Mouse (Mus musculus): ENCODE measurements at regions not wholly inside any gene's neighbourhood (a gene's known extent, or its start where the extent isn't known, plus 50 kb on each side); places are given as distances from the start of the nearest gene placed in this dataset.

- WGBS = 72% methylated on average over 13 of the region's 13 CpGs
- H3K4me1 ChIP-seq (ENCODE audit: control insufficient read depth, insufficient read depth, low read length) = no peaks in the 10 kb centered on the region
- H3K79me2 ChIP-seq (ENCODE audit: control insufficient read depth, insufficient read depth, low read length) = no peaks in the 10 kb centered on the region
- no peak for DNase-seq (ENCODE audit: extremely low read depth, low read depth, low spot score)
- H3K9ac ChIP-seq (ENCODE audit: low read depth, low read length) = no peak overlapping the region
- H3K4me3 ChIP-seq (ENCODE audit: insufficient read depth, low read depth, low read length) = no peak overlapping the region
- no peaks in the 10 kb centered on the region for H3K36me3 ChIP-seq (ENCODE audit: control insufficient read depth, insufficient read depth, low read length)
- TF ChIP-seq POLR2A (IDR thresholded peaks at IDR 0.05; ENCODE audit: extremely low read depth, insufficient read depth, low read length) (no peak), CTCF (IDR thresholded peaks at IDR 0.05; ENCODE audit: low read depth, low read length) (no peak)
- no peaks in the 10 kb centered on the region for H3K27me3 ChIP-seq (ENCODE audit: control insufficient read depth, insufficient read depth, low read length)
- H3K27ac ChIP-seq (replicated peaks; ENCODE audit: insufficient read depth, low read depth, low read length) = no peak overlapping the region
These were observed 87.0 kb downstream of the Cog6 start for GRCm38 (mm10) chr3:52929827-52930605.

- TF ChIP-seq POLR2A (IDR thresholded peaks at IDR 0.05; ENCODE audit: extremely low read depth, insufficient read depth, low read length) = no peak
- TF ChIP-seq CTCF (IDR thresholded peaks at IDR 0.05; ENCODE audit: low read depth, low read length) = no peak
- WGBS = 80% methylated on average over 12 of the region's 12 CpGs
- no peak overlapping the region for H3K9ac ChIP-seq (ENCODE audit: low read depth, low read length)
- no peak for DNase-seq (ENCODE audit: extremely low read depth, low read depth, low spot score)
- H3K27ac ChIP-seq (replicated peaks; ENCODE audit: insufficient read depth, low read depth, low read length) = no peak overlapping the region
- no peaks in the 10 kb centered on the region for H3K79me2 ChIP-seq (ENCODE audit: control insufficient read depth, insufficient read depth, low read length)
- no peaks in the 10 kb centered on the region; the same call in 1 of the 2 replicates for H3K4me1 ChIP-seq (ENCODE audit: control insufficient read depth, insufficient read depth, low read length)
- no peaks in the 10 kb centered on the region for H3K36me3 ChIP-seq (ENCODE audit: control insufficient read depth, insufficient read depth, low read length)
- no peak overlapping the region for H3K4me3 ChIP-seq (ENCODE audit: insufficient read depth, low read depth, low read length)
- no peaks in the 10 kb centered on the region for H3K27me3 ChIP-seq (ENCODE audit: control insufficient read depth, insufficient read depth, low read length)
These were observed 89.6 kb downstream of the Cog6 start for GRCm38 (mm10) chr3:52927361-52927841.

- H3K9ac ChIP-seq (ENCODE audit: low read depth, low read length) = no peak overlapping the region
- H3K4me3 ChIP-seq (ENCODE audit: insufficient read depth, low read depth, low read length) = no peak overlapping the region
- DNase-seq (ENCODE audit: extremely low read depth, low read depth, low spot score) = no peak
- no peak overlapping the region for H3K27ac ChIP-seq (replicated peaks; ENCODE audit: insufficient read depth, low read depth, low read length)
- no peak for TF ChIP-seq POLR2A (IDR thresholded peaks at IDR 0.05; ENCODE audit: extremely low read depth, insufficient read depth, low read length)
- no peak for TF ChIP-seq CTCF (IDR thresholded peaks at IDR 0.05; ENCODE audit: low read depth, low read length)
- no peaks in the 10 kb centered on the region for H3K27me3 ChIP-seq (ENCODE audit: control insufficient read depth, insufficient read depth, low read length)
- no peaks in the 10 kb centered on the region for H3K79me2 ChIP-seq (ENCODE audit: control insufficient read depth, insufficient read depth, low read length)
- WGBS = 95% methylated on average over 3 of the region's 3 CpGs
- no peaks in the 10 kb centered on the region for H3K36me3 ChIP-seq (ENCODE audit: control insufficient read depth, insufficient read depth, low read length)
- no peaks in the 10 kb centered on the region; the same call in 1 of the 2 replicates for H3K4me1 ChIP-seq (ENCODE audit: control insufficient read depth, insufficient read depth, low read length)
These were observed 90.5 kb downstream of the Cog6 start for GRCm38 (mm10) chr3:52926549-52926948.

- H3K79me2 ChIP-seq (ENCODE audit: control insufficient read depth, insufficient read depth, low read length) = no peaks in the 10 kb centered on the region
- H3K9ac ChIP-seq (ENCODE audit: low read depth, low read length) = no peak overlapping the region
- H3K4me3 ChIP-seq (ENCODE audit: insufficient read depth, low read depth, low read length) = no peak overlapping the region
- no peaks in the 10 kb centered on the region for H3K36me3 ChIP-seq (ENCODE audit: control insufficient read depth, insufficient read depth, low read length)
- no peaks in the 10 kb centered on the region for H3K27me3 ChIP-seq (ENCODE audit: control insufficient read depth, insufficient read depth, low read length)
- no peak for TF ChIP-seq POLR2A (IDR thresholded peaks at IDR 0.05; ENCODE audit: extremely low read depth, insufficient read depth, low read length)
- peak; percentile 72 for TF ChIP-seq CTCF (IDR thresholded peaks at IDR 0.05; ENCODE audit: low read depth, low read length)
- DNase-seq (ENCODE audit: extremely low read depth, low read depth, low spot score) = peak; percentile 9
- H3K4me1 ChIP-seq (ENCODE audit: control insufficient read depth, insufficient read depth, low read length) = no peaks in the 10 kb centered on the region; the same call in 1 of the 2 replicates
- 63% methylated on average over 3 of the region's 3 CpGs for WGBS
- H3K27ac ChIP-seq (replicated peaks; ENCODE audit: insufficient read depth, low read depth, low read length) = no peak overlapping the region
These were observed 91.8 kb downstream of the Cog6 start for GRCm38 (mm10) chr3:52925223-52925622.

GRCm38 (mm10) chr3:52924631-52925030 is 92.4 kb downstream of the Cog6 start:
- no peak for TF ChIP-seq CTCF (IDR thresholded peaks at IDR 0.05; ENCODE audit: low read depth, low read length)
- TF ChIP-seq POLR2A (IDR thresholded peaks at IDR 0.05; ENCODE audit: extremely low read depth, insufficient read depth, low read length) = no peak
- no peaks in the 10 kb centered on the region for H3K36me3 ChIP-seq (ENCODE audit: control insufficient read depth, insufficient read depth, low read length)
- H3K79me2 ChIP-seq (ENCODE audit: control insufficient read depth, insufficient read depth, low read length) = no peaks in the 10 kb centered on the region
- no peak overlapping the region for H3K4me3 ChIP-seq (ENCODE audit: insufficient read depth, low read depth, low read length)
- H3K27ac ChIP-seq (replicated peaks; ENCODE audit: insufficient read depth, low read depth, low read length) = no peak overlapping the region
- 80% methylated on average over 2 of the region's 2 CpGs for WGBS
- H3K9ac ChIP-seq (ENCODE audit: low read depth, low read length) = no peak overlapping the region
- no peaks in the 10 kb centered on the region; the same call in 1 of the 2 replicates for H3K4me1 ChIP-seq (ENCODE audit: control insufficient read depth, insufficient read depth, low read length)
- DNase-seq (ENCODE audit: extremely low read depth, low read depth, low spot score) = no peak
- no peaks in the 10 kb centered on the region for H3K27me3 ChIP-seq (ENCODE audit: control insufficient read depth, insufficient read depth, low read length)
